In the genomic region with DNA sequence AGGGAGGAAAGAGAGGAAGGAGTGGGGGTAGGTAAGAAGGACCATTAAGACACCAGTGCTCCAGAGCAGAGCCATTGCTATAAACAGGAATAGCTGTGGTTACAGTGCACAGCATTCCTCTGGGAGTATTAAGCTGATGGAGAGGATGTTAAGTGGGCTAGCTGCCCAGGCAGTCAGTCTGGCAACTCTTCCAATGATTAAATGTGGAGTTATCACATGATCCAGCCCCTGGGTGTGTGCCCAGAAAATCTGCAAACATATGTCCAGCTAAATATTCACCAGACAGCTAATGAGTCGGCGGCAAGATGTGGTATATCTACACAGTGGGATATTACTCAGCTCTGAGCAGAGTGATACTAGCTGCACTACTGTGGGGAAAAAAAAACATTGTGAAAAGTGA, we compare ENCODE assay signal across 7 mouse cellular contexts.
DNase-seq lines count a peak whose midpoint lies in the region; ATAC-seq lines count a peak whose summit lies in the region.

No protein-coding gene starts in this region.

- H3K36me3 ChIP-seq in hindbrain, embryonic 16.5 days (ENCODE audit: control insufficient read depth, insufficient read depth, low read length) = no peaks in the 10 kb centered on the region
- no peaks in the 10 kb centered on the region for H3K36me3 ChIP-seq in midbrain, embryonic 15.5 days (replicated peaks)

- ATAC-seq in hindbrain, embryonic 16.5 days = peak; percentile 82
- peak; percentile 35; the same call in 1 of the 2 replicates for ATAC-seq in midbrain, embryonic 15.5 days (replicated peaks)

- H3K9ac ChIP-seq in hindbrain, embryonic 16.5 days (ENCODE audit: low read depth, low read length) = no peak overlapping the region
- no peak overlapping the region for H3K9ac ChIP-seq in midbrain, embryonic 15.5 days

- 49% methylated on average over 2 of the region's 2 CpGs for WGBS in hindbrain, embryonic 16.5 days
- 68% methylated on average over 2 of the region's 2 CpGs for WGBS in midbrain, embryonic 15.5 days

- H3K4me1 ChIP-seq in hindbrain, embryonic 16.5 days (ENCODE audit: control insufficient read depth, insufficient read depth, low read depth, low read length) = no peaks in the 10 kb centered on the region; the same call in 1 of the 2 replicates
- H3K4me1 ChIP-seq in midbrain, embryonic 15.5 days = peaks cover 10% of the 10 kb centered on the region

- H3K27ac ChIP-seq in hindbrain, embryonic 16.5 days (ENCODE audit: low read depth, low read length) = no peak overlapping the region
- H3K27ac ChIP-seq in midbrain, embryonic 15.5 days = no peak overlapping the region

- H3K4me3 ChIP-seq in hindbrain, embryonic 16.5 days (ENCODE audit: low read length) = no peak overlapping the region
- no peak overlapping the region for H3K4me3 ChIP-seq in midbrain, embryonic 15.5 days

- no peak overlapping the region for H3K4me2 ChIP-seq in hindbrain, embryonic 16.5 days (ENCODE audit: low read length)
- H3K4me2 ChIP-seq in midbrain, embryonic 15.5 days = no peak overlapping the region

- H3K9me3 ChIP-seq in hindbrain, embryonic 16.5 days (ENCODE audit: control insufficient read depth, low read length) = no peaks in the 10 kb centered on the region
- no peaks in the 10 kb centered on the region for H3K9me3 ChIP-seq in midbrain, embryonic 15.5 days

- H3K27me3 ChIP-seq in hindbrain, embryonic 16.5 days (replicated peaks; ENCODE audit: control insufficient read depth, insufficient read depth, low read length) = no peaks in the 10 kb centered on the region
- H3K27me3 ChIP-seq in midbrain, embryonic 15.5 days (replicated peaks) = 0 out of 2 replicates have a peak, but pooled peaks cover 3% of the 10 kb centered on the region

- peak; percentile 2 for DNase-seq in 416B (ENCODE audit: low read depth)
- peak; percentile 99 for DNase-seq in adipocyte (ENCODE audit: low spot score)
- peak; percentile 20 to 33 for DNase-seq in frontal cortex, postnatal 14 days (ENCODE audit: low spot score in 2 of 2)
- DNase-seq in layer of hippocampus, postnatal 25 days (ENCODE audit: extremely low spot score in 1 of 2, low spot score in 1 of 2) = peak; percentile 42 to 55
- no peak for DNase-seq in embryo, embryonic 10 days (ENCODE audit: low spot score)
